Mouse (Mus musculus) lung, postnatal 36 days (tissue): ENCODE data around the gene Gm13288.
"Not testable (repeated sequence)": the region's sequence is repeated elsewhere in the genome, so short reads cannot be mapped to it uniquely, and the experiment has no call there.

Experiments
- DNase-seq: peaks from one replicate; pipeline ENCODE4 v3.0.0; 2022; ENCODE audit warnings: mixed read lengths

Gene Gm13288

DNA sequence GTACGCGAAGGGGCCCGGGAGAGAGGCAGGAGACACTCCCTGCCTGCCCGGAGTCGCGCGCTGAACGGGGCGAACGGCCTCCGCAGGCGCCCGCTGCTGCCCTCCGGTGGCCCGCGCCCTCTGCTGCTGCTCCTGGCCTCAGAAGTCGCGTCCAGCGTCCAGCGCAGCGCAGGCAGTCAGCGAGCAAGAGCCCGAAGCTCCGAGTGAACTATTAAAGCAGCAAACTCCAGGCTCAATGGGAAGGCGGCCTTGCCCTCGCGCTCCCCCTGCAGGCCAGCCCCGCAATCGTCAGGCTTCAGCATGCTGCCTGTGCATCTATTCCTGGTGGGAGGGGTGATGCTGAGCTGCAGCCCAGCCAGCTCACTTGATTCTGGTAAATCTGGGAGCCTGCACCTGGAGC lies 2.4 kb upstream of the Gm13288 start, which contains the start of gene Gm13287:
TSS of gene Gm13287 (plus strand) at position 301 of the 400 bp plus-strand sequence.
- not testable (repeated sequence) for DNase-seq

DNA sequence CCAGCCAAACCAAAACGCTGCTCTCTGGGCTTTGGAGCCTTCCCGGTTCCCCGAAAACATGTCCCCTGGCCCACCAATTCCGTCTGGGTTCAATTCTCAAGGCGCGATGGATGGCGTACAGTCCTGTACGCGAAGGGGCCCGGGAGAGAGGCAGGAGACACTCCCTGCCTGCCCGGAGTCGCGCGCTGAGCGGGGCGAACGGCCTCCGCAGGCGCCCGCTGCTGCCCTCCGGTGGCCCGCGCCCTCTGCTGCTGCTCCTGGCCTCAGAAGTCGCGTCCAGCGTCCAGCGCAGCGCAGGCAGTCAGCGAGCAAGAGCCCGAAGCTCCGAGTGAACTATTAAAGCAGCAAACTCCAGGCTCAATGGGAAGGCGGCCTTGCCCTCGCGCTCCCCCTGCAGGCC lies 430 bp downstream of the Gm13288 start:
- peak; percentile 19 for DNase-seq

DNA sequence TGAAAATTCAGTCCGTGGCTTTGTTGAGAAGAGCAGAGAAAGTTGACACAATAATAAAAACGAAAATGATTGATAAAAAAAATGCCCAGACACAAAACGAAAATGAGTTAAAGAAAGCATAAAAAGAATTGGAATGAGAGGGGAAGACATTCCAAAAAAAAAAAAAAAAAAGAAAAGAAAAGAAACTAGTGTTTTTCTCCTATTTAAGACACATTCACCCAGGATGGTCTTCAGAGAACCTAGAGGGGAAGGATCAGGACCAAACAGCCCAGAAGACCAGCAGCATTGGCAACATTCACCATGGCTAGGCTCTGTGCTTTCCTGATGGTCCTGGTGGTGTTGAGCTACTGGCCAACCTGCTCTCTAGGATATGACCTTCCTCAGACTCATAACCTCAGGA lies 10.6 kb downstream of the Gm13288 start, which contains the start of gene Ifna7:
TSS of gene Ifna7 (plus strand) at position 301 of the 400 bp plus-strand sequence.
- DNase-seq, result no peak

DNA sequence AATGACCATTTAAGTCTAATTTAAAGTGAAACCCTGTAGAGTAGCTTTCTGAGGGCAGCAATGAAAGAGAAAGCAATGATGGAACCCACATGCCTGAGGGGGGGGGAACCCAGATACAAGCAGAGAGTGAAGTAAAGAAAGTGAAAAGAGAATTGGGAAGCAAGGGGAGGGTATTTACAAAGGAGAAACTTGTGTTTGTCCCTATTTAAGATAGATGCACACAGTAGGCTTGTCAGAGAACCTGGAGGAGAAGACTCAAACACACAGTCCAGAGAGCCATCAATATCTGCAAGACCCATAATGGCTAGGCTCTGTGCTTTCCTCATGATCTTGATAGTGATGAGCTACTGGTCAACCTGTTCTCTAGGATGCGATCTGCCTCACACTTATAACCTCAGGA lies 14.3 kb downstream of the Gm13288 start, which contains the start of gene Ifna11:
TSS of gene Ifna11 (plus strand) at position 301 of the 400 bp plus-strand sequence.
- no peak for DNase-seq

DNA sequence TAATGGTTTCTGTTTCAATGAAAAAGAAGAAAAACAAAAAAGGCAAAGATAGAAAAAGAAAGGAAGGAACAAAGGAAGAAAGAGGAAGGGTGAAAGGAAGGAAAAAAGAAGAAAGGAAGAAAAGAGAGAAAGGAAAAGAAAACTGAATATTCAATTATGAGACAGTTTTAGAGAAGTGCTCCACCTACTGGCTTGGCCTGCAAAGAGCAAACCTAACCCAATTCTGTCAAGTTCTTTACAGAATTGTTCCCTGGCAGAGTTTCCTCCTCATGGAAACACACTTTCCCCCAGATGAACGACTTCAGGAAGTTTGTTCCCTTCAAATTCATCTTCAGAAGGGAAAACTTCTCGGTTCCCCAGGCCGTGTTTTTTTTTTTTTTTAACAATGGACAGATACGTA lies 17.7 kb downstream of the Gm13288 start:
- DNase-seq, result peak; percentile 23

DNA sequence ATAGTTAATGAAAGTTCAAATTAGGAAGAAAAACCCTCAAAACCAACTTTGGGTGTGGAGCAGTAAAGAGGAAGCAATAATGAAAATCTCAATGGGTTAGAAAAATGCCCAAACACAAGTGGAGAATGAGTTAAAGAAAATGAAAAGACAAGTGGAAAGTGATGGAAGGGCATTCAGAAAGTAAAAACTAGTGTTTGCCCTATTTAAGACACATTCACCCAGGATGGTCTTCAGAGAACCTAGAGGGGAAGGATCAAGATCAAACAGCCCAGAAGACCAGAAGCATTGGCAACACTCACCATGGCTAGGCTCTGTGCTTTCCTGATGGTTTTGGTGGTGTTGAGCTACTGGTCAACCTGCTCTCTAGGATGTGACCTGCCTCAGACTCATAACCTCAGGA lies 21.8 kb downstream of the Gm13288 start, which contains the start of gene Ifna6:
TSS of gene Ifna6 (plus strand) at position 301 of the 400 bp plus-strand sequence.
- DNase-seq, result not testable (repeated sequence)

DNA sequence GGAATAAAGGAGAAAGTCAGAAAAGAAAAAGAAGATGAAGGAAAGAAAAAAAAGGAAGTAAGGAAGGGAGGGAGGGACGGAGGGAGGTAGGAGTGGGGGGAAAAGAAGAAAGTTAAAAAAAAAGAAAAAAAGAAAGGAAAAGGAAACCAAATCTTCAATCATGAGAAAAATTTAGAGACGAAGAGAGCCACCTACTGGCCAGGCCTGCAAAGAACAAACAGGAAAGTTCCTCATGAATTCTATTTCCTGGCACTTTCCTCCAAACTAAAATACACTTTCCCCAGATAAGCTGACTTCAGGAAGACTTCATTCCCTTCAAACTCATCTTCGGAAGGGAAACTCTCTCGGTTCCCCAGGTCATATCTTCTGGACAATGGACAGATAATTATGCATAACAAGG lies 25.2 kb downstream of the Gm13288 start:
- DNase-seq, result peak; percentile 32

DNA sequence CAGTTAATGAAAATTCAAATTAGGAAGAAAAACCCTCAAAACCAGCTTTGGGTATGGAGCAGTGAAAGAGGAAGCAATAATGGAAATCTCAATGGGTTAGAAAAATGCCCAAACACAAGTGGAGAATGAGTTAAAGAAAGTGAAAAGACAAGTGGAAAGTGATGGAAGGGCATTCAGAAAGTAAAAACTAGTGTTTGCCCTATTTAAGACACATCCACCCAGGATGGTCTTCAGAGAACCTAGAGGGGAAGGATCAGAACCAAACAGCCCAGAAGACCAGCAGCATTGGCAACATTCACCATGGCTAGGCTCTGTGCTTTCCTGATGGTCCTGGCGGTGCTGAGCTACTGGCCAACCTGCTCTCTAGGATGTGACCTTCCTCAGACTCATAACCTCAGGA lies 29.9 kb downstream of the Gm13288 start, which contains the start of gene Ifna5:
TSS of gene Ifna5 (plus strand) at position 301 of the 400 bp plus-strand sequence.
- DNase-seq, result not testable (repeated sequence)

DNA sequence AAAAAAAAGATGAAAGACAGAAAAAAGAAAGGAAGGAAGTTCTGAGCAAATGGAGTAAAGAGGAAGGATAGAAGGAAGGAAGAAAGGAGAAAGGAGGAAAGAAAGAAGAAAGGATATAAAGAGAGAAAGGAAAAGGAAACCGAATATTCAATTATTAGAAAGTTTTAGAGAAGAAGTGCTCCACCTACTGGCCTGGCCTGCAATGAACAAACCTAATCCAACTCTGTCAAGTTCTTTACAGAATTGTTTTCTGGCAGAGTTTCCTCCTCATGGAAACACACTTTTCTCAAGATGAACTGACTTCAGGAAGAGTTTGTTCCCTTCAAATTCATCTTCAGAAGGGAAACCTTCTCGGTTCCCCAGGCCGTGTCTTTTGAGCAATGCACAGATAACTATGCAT lies 33.5 kb downstream of the Gm13288 start:
- DNase-seq, result peak; percentile 9

DNA sequence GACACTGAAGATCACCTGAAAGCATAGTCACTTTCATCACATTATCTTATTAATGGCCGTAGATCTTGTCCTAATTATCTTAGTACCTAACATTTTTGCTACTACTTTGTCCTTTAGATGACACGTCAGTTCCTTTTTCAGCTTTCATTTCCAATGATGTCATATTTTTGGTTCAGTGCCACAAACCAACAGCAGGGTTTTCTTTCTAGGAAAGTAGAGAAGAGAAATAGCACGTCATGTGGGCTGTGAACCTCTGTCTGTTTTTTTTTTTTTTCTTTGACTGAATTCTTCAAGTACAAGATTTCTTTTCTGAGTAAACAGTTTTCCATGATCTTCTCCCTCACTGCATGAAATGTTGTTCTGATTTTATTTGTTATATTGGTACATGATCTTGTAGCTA lies 34.7 kb downstream of the Gm13288 start:
- DNase-seq, result no peak

DNA sequence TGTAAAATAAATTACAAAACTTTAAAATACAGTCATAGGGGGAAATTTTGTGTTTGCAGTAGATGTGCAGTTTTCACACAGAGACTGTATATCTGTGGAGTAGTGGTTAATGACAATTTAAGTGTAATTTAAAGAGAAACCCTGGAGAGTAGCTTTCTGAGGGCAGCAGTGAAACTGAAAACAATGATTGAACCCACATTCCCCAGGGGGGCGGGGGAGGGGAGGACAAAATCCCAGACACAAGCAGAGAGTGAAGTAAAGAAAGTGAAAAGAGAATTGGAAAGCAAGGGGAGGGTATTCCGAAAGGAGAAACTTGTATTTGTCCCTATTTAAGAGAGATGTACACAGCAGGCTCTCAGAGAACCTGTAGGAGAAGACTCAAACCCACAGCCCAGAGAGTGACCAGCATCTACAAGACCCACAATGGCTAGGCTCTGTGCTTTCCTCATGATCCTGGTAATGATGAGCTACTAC lies 36.1 kb downstream of the Gm13288 start, which contains the start of gene Ifna4:
TSS of gene Ifna4 (plus strand) at position 424 of the 474 bp plus-strand sequence.
- DNase-seq, result no peak

DNA sequence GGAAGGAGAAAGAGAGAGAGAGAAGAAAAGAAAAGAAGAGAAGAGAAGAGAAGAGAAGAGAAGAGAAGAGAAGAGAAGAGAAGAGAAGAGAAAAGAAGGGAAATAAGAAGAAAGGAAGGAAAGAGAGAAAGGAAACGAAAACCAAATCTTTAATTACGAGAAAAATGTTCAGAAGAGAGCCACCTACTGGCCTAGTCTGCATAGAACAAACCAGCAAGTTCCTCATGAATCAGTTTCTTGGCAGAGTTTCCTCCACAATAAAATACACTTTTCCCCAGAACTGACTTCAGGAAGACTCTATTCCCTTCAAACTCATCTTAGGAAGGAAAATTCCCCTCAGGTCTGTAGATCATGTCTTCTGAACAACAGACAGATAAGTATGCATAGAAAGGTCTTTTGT lies 40.0 kb downstream of the Gm13288 start:
- no peak for DNase-seq

DNA sequence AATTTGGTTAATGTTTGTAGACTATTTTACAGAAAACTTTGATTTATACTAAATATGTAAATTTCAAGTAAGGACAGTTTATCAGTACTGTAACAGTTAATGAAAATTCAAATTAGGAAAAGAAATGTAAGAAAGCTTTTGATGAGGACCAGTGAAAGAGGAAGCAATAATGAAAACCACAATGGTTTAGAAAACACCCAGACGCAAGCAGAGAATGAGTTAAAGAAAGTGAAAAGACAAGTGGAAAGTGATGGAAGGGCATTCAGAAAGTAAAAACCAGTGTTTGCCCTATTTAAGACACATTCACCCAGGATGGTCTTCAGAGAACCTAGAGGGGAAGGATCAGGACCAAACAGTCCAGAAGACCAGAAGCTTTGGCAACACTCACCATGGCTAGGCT lies 44.4 kb downstream of the Gm13288 start, which contains the start of gene Ifna1:
TSS of gene Ifna1 (plus strand) at position 390 of the 400 bp plus-strand sequence.
- DNase-seq, result no peak

DNA sequence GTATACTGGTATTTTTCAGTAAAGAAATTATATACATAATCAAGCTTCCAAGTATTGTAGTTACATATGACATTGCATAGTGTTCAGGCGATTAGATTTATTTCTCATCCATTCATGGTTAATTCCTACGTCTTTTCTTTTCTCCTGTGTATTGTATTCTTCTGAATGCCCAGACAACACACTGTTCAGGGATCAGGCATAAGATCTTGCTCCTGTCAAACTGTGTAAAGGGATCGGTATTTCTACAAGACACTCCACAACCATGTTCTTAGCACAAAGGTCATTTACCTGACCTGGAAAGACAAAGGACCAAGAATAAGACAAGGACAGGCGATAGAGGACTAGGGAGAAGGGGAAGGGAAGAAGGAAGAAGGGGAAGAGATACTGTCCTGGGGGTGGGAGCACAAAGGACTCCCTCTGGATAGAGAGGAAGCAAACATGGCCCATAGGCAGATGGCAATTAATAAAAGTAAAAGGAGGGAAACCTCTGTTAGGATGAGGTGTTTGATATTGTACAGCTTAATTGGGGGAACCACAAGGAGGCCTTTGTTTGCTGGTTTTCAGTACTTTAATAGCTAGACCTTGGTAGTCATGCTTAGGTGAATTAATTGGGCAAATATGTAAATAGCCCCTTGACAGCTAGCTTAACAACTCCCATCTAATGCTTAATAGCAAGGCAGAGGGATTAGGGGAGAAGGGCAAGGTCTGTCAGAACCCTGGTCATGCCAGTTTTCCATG lies 45.9 kb downstream of the Gm13288 start:
- DNase-seq, result no peak
